Mouse (Mus musculus) kidney, embryonic 14.5 days (tissue): Measurements from ENCODE around the gene Nkd1. TPM values are rescaled to one million over a fixed set of nuclear protein-coding genes. Genes with fewer than 3 reads are reported as not detected.
A peak's percentile ranks its signal among the peaks of the same experiment; 100 is the strongest.

Experiments
- ATAC-seq: fragments of 200-750 bp; cut with Nextera tagmentation; 2 replicates; pipeline ENCODE4 v1.8.0; 2017; ENCODE audit warnings: moderate number of reproducible peaks, mild to moderate bottlenecking, moderate TSS enrichment, moderate library complexity; ENCODE audit not compliant: low FRiP score, low TSS enrichment
- H3K27ac ChIP-seq: fragments of 300-500 bp; sonication (generic); 2 replicates; pipeline ENCODE4 v1.5.1; 2014; ENCODE audit warnings: low read depth, mild to moderate bottlenecking, low read length, moderate library complexity, mixed read lengths
- H3K27me3 ChIP-seq: fragments of 300-500 bp; sonication (generic); 2 replicates; pipeline ENCODE4 v1.6.1; 2014; ENCODE audit warnings: mild to moderate bottlenecking, low read length; ENCODE audit not compliant: control insufficient read depth, insufficient read depth
- H3K36me3 ChIP-seq: fragments of 300-500 bp; sonication (generic); 2 replicates; pipeline ENCODE4 v1.6.1; 2014; ENCODE audit warnings: low read length, mixed read lengths; ENCODE audit not compliant: control insufficient read depth, insufficient read depth
- H3K4me1 ChIP-seq: fragments of 300-500 bp; sonication (generic); 2 replicates; pipeline ENCODE4 v1.6.1; 2014; ENCODE audit warnings: low read length, mixed read lengths; ENCODE audit not compliant: control insufficient read depth, insufficient read depth
- H3K4me2 ChIP-seq: fragments of 300-500 bp; sonication (generic); replicated peaks from 2 replicates; pipeline ENCODE4 v1.6.1; 2014; ENCODE audit warnings: low read depth, mild to moderate bottlenecking, low read length
- H3K4me3 ChIP-seq: fragments of 300-500 bp; sonication (generic); 2 replicates; pipeline ENCODE4 v1.5.1; 2014; ENCODE audit warnings: mild to moderate bottlenecking, low read length
- H3K9ac ChIP-seq: fragments of 300-500 bp; sonication (generic); 2 replicates; pipeline ENCODE4 v1.6.1; 2014; ENCODE audit warnings: low read depth, mild to moderate bottlenecking, low read length, moderate library complexity
- H3K9me3 ChIP-seq: fragments of 300-500 bp; sonication (generic); 2 replicates; pipeline ENCODE4 v1.6.1; 2016; ENCODE audit warnings: low read length; ENCODE audit not compliant: control insufficient read depth
- whole genome bisulfite sequencing: fragments of 180-500 bp; shearing (Covaris S2); extraction: QIAGEN DNeasy Blood & Tissue Kit; methylation state at CpG from one replicate; pipeline ENCODE4 v1.1.7; 2014; 5-methylcytosine and 5-hydroxymethylcytosine counted together
- polyA plus RNA-seq: library from polyadenylated mRNA; unstranded; fragments of >200 nt; fragmentation: Nextera tagmentation; extraction: Ambion mirVana; gene quantifications from 2 replicates; pipeline ENCODE4 v1.2.1, GENCODE M21; 2014

Nkd1 gene
- polyA plus RNA-seq, 1 experiment from 2014 or later = 60.9 TPM

- Histone ChIP-seq H3K36me3 (peaks cover 43% of the 10 kb centered on the region), H3K4me1 (no peaks in the 10 kb centered on the region)
- 89% methylated on average over 6 of the region's 6 CpGs for WGBS
Observed at GRCm38 (mm10) chr8:88590226-88590625, 69.1 kb downstream of the Nkd1 start.

GRCm38 (mm10) chr8:88593947-88594346 is 72.8 kb downstream of the Nkd1 start:
- no peak overlapping the region for H3K27ac ChIP-seq
- ATAC-seq = no peak
- H3K9me3 ChIP-seq = no peaks in the 10 kb centered on the region
- no peak overlapping the region for H3K4me3 ChIP-seq
- H3K27me3 ChIP-seq = no peaks in the 10 kb centered on the region
- no peaks in the 10 kb centered on the region for H3K4me1 ChIP-seq
- no peak overlapping the region for H3K4me2 ChIP-seq
- peaks cover 28% of the 10 kb centered on the region for H3K36me3 ChIP-seq
- H3K9ac ChIP-seq = no peak overlapping the region
- 93% methylated on average over 1 of the region's 1 CpGs for WGBS

More at GRCm38 (mm10) chr8:88590226-88590625, 69.1 kb downstream of the Nkd1 start:
- Histone ChIP-seq H3K27me3 (no peaks in the 10 kb centered on the region), H3K4me2 (no peak overlapping the region), H3K9me3 (no peaks in the 10 kb centered on the region), H3K9ac (no peak overlapping the region), H3K4me3 (no peak overlapping the region), H3K27ac (no peak overlapping the region)
- ATAC-seq = no peak

- H3K4me3 ChIP-seq = no peak overlapping the region
- H3K4me1 ChIP-seq = no peaks in the 10 kb centered on the region
- no peaks in the 10 kb centered on the region for H3K27me3 ChIP-seq
- peaks cover 14% of the 10 kb centered on the region for H3K36me3 ChIP-seq
- H3K27ac ChIP-seq = no peak overlapping the region
- WGBS = 73% methylated on average over 12 of the region's 12 CpGs
- H3K9ac ChIP-seq = no peak overlapping the region
- ATAC-seq = no peak
- no peak overlapping the region for H3K4me2 ChIP-seq
- no peaks in the 10 kb centered on the region for H3K9me3 ChIP-seq
Observed at GRCm38 (mm10) chr8:88596042-88596441, 74.9 kb downstream of the Nkd1 start.

- Histone ChIP-seq H3K4me3 (no peak overlapping the region), H3K27ac (no peak overlapping the region), H3K4me2 (no peak overlapping the region), H3K9me3 (peaks cover 7% of the 10 kb centered on the region; the same call in 1 of the 2 replicates), H3K4me1 (peaks cover 4% of the 10 kb centered on the region; the same call in 1 of the 2 replicates), H3K27me3 (no peaks in the 10 kb centered on the region), H3K36me3 (no peaks in the 10 kb centered on the region), H3K9ac (no peak overlapping the region)
- ATAC-seq = no peak
- WGBS = 59% methylated on average over 5 of the region's 5 CpGs
Observed at GRCm38 (mm10) chr8:88598578-88598977, 77.4 kb downstream of the Nkd1 start.

- H3K9me3 ChIP-seq = peaks cover 7% of the 10 kb centered on the region; the same call in 1 of the 2 replicates
- peaks cover 8% of the 10 kb centered on the region for H3K4me1 ChIP-seq
- no peak overlapping the region for H3K4me2 ChIP-seq
- H3K36me3 ChIP-seq = no peaks in the 10 kb centered on the region
- no peak for ATAC-seq
- no peaks in the 10 kb centered on the region for H3K27me3 ChIP-seq
- 84% methylated on average over 7 of the region's 7 CpGs for WGBS
- H3K9ac ChIP-seq = no peak overlapping the region
- H3K27ac ChIP-seq = no peak overlapping the region
- H3K4me3 ChIP-seq = no peak overlapping the region
Observed at GRCm38 (mm10) chr8:88599491-88599890, 78.3 kb downstream of the Nkd1 start.

- 4% methylated on average over 10 of the region's 10 CpGs for WGBS
- ATAC-seq = peak; percentile 8
- peak overlapping the region; percentile 71; the same call in 1 of the 2 replicates for H3K27ac ChIP-seq
- peaks cover 7% of the 10 kb centered on the region; the same call in 1 of the 2 replicates for H3K9me3 ChIP-seq
- H3K36me3 ChIP-seq = no peaks in the 10 kb centered on the region
- no peaks in the 10 kb centered on the region for H3K27me3 ChIP-seq
- peak overlapping the region; percentile 24; the same call in 1 of the 2 replicates for H3K9ac ChIP-seq
- H3K4me3 ChIP-seq = peak overlapping the region; percentile 20
- H3K4me2 ChIP-seq = peak overlapping the region; percentile 42
- H3K4me1 ChIP-seq = peaks cover 20% of the 10 kb centered on the region
Observed at GRCm38 (mm10) chr8:88603446-88603989, 82.4 kb downstream of the Nkd1 start.

GRCm38 (mm10) chr8:88604065-88605038 is 83.2 kb downstream of the Nkd1 start:
- Histone ChIP-seq H3K4me1 (peaks cover 22% of the 10 kb centered on the region), H3K27ac (peak overlapping the region; percentile 71; the same call in 1 of the 2 replicates)

GRCm38 (mm10) chr8:88605361-88606040 is 84.3 kb downstream of the Nkd1 start:
- Histone ChIP-seq H3K4me2 (no peak overlapping the region), H3K4me3 (no peak overlapping the region), H3K27me3 (no peaks in the 10 kb centered on the region), H3K4me1 (peaks cover 22% of the 10 kb centered on the region), H3K9ac (no peak overlapping the region), H3K9me3 (peaks cover 7% of the 10 kb centered on the region; the same call in 1 of the 2 replicates), H3K36me3 (no peaks in the 10 kb centered on the region), H3K27ac (no peak overlapping the region)
- 36% methylated on average over 13 of the region's 13 CpGs for whole genome bisulfite sequencing
- ATAC-seq = no peak

More at GRCm38 (mm10) chr8:88604065-88605038, 83.2 kb downstream of the Nkd1 start:
- H3K27me3 ChIP-seq = no peaks in the 10 kb centered on the region
- ATAC-seq = peak; percentile 92
- H3K4me2 ChIP-seq = peak overlapping the region; percentile 42
- 4% methylated on average over 20 of the region's 20 CpGs for WGBS
- H3K36me3 ChIP-seq = no peaks in the 10 kb centered on the region
- H3K9me3 ChIP-seq = peaks cover 7% of the 10 kb centered on the region; the same call in 1 of the 2 replicates
- peak overlapping the region; percentile 24; the same call in 1 of the 2 replicates for H3K9ac ChIP-seq
- H3K4me3 ChIP-seq = peak overlapping the region; percentile 20
